Mouse (Mus musculus): Measurements from ENCODE around the gene Fbxw8. TPM values are rescaled to one million over a fixed set of nuclear protein-coding genes. Genes with fewer than 3 reads are reported as not detected.

Gene Fbxw8
- polyA plus RNA-seq, 1 experiment from 2014 or later: 44.5 TPM

DNA sequence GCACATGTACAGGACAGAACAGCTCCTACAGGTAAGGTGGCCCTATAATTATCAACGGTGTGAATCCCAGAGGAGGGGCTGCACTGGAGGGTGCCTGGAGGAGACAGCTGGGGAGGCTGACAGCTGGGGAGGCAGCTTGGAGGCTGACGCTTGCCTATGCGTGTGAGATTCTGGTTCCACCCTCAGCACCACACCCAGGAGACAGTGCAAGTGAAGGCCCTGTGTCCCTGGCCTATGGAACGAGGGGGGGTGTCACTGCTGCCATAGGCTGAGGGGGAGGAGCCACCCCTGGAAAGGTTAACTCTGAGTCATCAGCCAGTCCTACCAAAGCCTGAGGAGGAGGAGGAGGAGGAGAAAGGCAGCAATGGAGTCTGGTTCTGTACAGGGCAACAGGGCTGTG, 87.7 kb downstream of the Fbxw8 start:
- no peak for ATAC-seq (ENCODE audit: insufficient number of reproducible peaks, insufficient read depth, low FRiP score, low TSS enrichment)
- 81% methylated on average over 4 of the region's 4 CpGs for WGBS

DNA sequence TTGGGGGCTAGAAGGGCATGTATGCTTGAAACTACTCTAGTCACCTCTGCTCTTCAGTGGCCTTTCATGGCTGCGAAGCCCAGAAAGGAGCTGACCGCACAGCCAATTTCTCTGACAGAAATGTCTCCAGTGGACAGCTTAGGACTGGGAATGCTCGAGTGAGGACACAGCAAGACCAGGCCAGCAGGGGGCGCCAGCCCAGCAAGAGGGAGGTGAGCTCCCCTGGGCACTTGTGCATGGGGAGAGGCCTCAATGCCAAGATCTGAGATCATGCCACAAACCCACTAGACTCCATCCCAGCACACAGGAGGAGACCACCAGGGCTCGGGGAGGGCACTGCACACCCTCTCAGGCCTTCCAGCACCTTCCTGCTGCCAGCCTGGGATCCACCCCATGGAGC, 88.4 kb downstream of the Fbxw8 start:
- Histone ChIP-seq H3K27me3 (no peaks in the 10 kb centered on the region), H3K4me2 (replicated peaks) (no peak overlapping the region), H3K36me3 (peaks cover 61% of the 10 kb centered on the region), H3K9ac (no peak overlapping the region), H3K4me1 (no peaks in the 10 kb centered on the region), H3K9me3 (no peaks in the 10 kb centered on the region), H3K27ac (no peak overlapping the region), H3K4me3 (no peak overlapping the region)
- ATAC-seq (ENCODE audit: insufficient number of reproducible peaks, insufficient read depth, low FRiP score, low TSS enrichment): no peak
- WGBS: 64% methylated on average over 5 of the region's 5 CpGs

More for the DNA sequence above, 87.7 kb downstream of the Fbxw8 start:
- Histone ChIP-seq H3K4me1 (no peaks in the 10 kb centered on the region), H3K36me3 (peaks cover 64% of the 10 kb centered on the region), H3K27ac (no peak overlapping the region), H3K9me3 (no peaks in the 10 kb centered on the region), H3K4me2 (replicated peaks) (no peak overlapping the region), H3K27me3 (no peaks in the 10 kb centered on the region), H3K4me3 (no peak overlapping the region), H3K9ac (no peak overlapping the region)

GRCm38 (mm10) chr5:118065516-118066255, 89.6 kb downstream of the Fbxw8 start:
- H3K4me3 ChIP-seq: no peak overlapping the region
- H3K27ac ChIP-seq: no peak overlapping the region
- H3K36me3 ChIP-seq: peaks cover 56% of the 10 kb centered on the region
- H3K4me1 ChIP-seq: no peaks in the 10 kb centered on the region
- 92% methylated on average over 19 of the region's 19 CpGs for WGBS
- no peaks in the 10 kb centered on the region for H3K9me3 ChIP-seq
- no peak overlapping the region for H3K4me2 ChIP-seq (replicated peaks)
- no peak for ATAC-seq (ENCODE audit: insufficient number of reproducible peaks, insufficient read depth, low FRiP score, low TSS enrichment)
- no peaks in the 10 kb centered on the region for H3K27me3 ChIP-seq
- H3K9ac ChIP-seq: no peak overlapping the region

GRCm38 (mm10) chr5:118064284-118064901, 90.9 kb downstream of the Fbxw8 start:
- Histone ChIP-seq H3K27ac (0 out of 2 replicates have a peak overlapping the region, but pooled peaks have one; percentile 26), H3K4me1 (no peaks in the 10 kb centered on the region), H3K36me3 (peaks cover 45% of the 10 kb centered on the region), H3K27me3 (no peaks in the 10 kb centered on the region), H3K4me3 (no peak overlapping the region), H3K4me2 (replicated peaks) (no peak overlapping the region), H3K9me3 (no peaks in the 10 kb centered on the region), H3K9ac (no peak overlapping the region)
- no peak for ATAC-seq (ENCODE audit: insufficient number of reproducible peaks, insufficient read depth, low FRiP score, low TSS enrichment)
- WGBS: 54% methylated on average over 10 of the region's 10 CpGs

DNA sequence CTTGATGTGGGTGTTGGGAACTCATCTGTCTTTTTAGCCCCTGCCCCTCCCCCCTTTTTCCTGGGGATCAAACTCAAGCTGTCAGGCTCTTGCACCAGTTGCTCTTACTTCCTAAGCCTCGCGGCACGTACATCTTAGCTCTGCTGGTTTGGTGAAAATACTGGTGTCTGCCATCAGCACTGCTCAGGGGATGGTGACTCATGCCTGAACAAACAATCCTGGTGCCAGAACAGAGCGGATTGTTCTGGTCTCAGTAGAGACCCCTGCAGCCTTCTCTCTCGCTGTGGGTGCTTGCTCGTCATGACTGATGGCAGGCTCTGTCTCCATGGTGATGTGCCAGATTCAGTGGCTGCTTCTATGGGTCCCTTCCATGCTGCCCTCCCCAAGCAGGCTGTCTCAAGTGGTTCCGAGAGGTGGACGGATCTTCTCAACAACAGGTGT, 92.1 kb downstream of the Fbxw8 start:
- no peak overlapping the region for H3K4me2 ChIP-seq (replicated peaks)
- H3K9me3 ChIP-seq: no peaks in the 10 kb centered on the region
- no peak overlapping the region for H3K9ac ChIP-seq
- H3K4me3 ChIP-seq: no peak overlapping the region
- no peak overlapping the region for H3K27ac ChIP-seq
- 90% methylated on average over 8 of the region's 8 CpGs for WGBS
- H3K4me1 ChIP-seq: no peaks in the 10 kb centered on the region
- no peaks in the 10 kb centered on the region for H3K27me3 ChIP-seq
- ATAC-seq (ENCODE audit: insufficient number of reproducible peaks, insufficient read depth, low FRiP score, low TSS enrichment): no peak
- peaks cover 33% of the 10 kb centered on the region for H3K36me3 ChIP-seq

GRCm38 (mm10) chr5:118061391-118061790, 93.9 kb downstream of the Fbxw8 start:
- Histone ChIP-seq H3K4me1 (0 out of 2 replicates have a peak, but pooled peaks cover 10% of the 10 kb centered on the region), H3K27me3 (no peaks in the 10 kb centered on the region), H3K9me3 (no peaks in the 10 kb centered on the region), H3K9ac (no peak overlapping the region), H3K27ac (no peak overlapping the region), H3K36me3 (peaks cover 17% of the 10 kb centered on the region), H3K4me2 (replicated peaks) (no peak overlapping the region), H3K4me3 (no peak overlapping the region)
- no peak for ATAC-seq (ENCODE audit: insufficient number of reproducible peaks, insufficient read depth, low FRiP score, low TSS enrichment)
- WGBS: 93% methylated on average over 18 of the region's 18 CpGs

DNA sequence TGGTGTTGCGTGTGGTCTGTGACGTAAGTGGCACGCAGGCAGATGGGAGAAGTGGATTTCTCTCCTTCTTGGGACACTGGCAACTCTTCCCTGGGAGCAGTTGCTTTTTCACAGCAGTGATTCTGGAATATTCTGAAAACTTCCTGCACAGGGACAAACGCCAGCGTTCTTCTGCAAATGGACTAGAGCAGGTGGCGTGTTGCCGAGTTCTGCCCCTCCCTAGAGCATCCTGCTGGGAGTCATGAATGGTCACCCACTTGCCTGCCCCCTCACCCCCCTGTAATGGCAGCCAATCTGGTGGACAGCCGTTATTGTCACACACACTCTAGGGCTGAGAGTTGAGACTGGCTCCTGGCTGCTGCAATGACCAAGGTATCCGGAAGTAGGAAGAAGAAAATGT, 95.6 kb downstream of the Fbxw8 start:
- Histone ChIP-seq H3K9me3 (no peaks in the 10 kb centered on the region), H3K36me3 (peaks cover 2% of the 10 kb centered on the region), H3K4me1 (0 out of 2 replicates have a peak, but pooled peaks cover 10% of the 10 kb centered on the region), H3K9ac (no peak overlapping the region), H3K4me3 (no peak overlapping the region), H3K27ac (no peak overlapping the region), H3K27me3 (no peaks in the 10 kb centered on the region), H3K4me2 (replicated peaks) (no peak overlapping the region)
- WGBS: 86% methylated on average over 9 of the region's 9 CpGs
- ATAC-seq (ENCODE audit: insufficient number of reproducible peaks, insufficient read depth, low FRiP score, low TSS enrichment): no peak

GRCm38 (mm10) chr5:118058858-118059257, 96.4 kb downstream of the Fbxw8 start:
- Histone ChIP-seq H3K9me3 (no peaks in the 10 kb centered on the region), H3K27ac (no peak overlapping the region), H3K4me3 (no peak overlapping the region), H3K9ac (no peak overlapping the region), H3K4me1 (0 out of 2 replicates have a peak, but pooled peaks cover 10% of the 10 kb centered on the region), H3K4me2 (replicated peaks) (no peak overlapping the region), H3K27me3 (no peaks in the 10 kb centered on the region), H3K36me3 (no peaks in the 10 kb centered on the region)
- ATAC-seq (ENCODE audit: insufficient number of reproducible peaks, insufficient read depth, low FRiP score, low TSS enrichment): no peak
- 89% methylated on average over 10 of the region's 10 CpGs for WGBS

DNA sequence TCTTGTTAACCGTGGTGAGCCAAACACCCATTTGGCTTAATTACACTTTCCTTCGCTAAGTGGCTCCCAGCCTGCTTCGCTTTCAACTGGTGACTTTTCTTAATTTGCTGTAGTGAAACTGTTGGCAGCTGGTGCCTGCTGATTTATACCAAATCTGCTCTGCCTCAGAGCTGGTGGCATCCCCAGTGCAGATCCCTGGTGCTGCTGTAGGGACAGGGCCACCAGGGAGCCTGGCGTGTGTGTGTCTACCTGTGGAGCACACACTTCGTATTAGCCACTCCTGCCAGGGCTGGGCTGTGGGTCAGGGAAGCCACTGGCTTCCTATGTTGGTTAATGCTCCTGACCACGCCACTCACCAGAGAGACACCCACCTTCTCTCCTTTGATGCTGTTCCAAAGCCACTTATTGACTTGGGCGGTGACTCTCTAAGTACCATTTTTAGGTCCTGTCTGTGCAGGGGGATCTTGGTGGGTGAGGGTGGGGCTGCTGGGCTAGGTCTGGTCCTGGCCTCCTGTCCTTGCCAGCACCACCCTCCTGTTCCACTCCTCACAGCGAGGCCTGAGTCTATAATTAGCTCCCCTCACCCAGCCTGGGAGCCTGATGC, 97.7 kb downstream of the Fbxw8 start:
- Histone ChIP-seq H3K9ac (no peak overlapping the region), H3K4me3 (no peak overlapping the region), H3K9me3 (no peaks in the 10 kb centered on the region), H3K36me3 (no peaks in the 10 kb centered on the region), H3K4me2 (replicated peaks) (no peak overlapping the region), H3K4me1 (0 out of 2 replicates have a peak, but pooled peaks cover 10% of the 10 kb centered on the region), H3K27ac (no peak overlapping the region), H3K27me3 (no peaks in the 10 kb centered on the region)
- no peak for ATAC-seq (ENCODE audit: insufficient number of reproducible peaks, insufficient read depth, low FRiP score, low TSS enrichment)
- 40% methylated on average over 8 of the region's 8 CpGs for WGBS

DNA sequence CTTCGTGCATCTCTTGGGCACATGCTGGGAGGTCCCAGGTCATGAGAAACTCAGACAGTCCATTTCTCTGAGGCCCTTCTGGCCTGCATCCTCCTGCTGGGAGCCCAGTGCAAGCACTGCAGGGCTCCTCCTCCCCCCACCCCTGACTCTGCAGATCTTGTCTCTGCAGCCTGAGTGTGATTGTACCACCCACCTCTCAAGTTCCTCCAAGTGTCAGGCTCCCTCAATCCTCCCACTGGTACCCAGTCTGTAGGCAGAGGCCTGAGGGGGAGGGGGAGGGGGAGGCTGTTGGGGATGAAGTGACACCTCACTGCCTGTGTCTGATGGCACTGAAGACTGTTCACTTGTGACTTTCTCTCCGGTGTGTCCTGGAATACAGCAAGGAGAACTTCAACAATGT, 102.1 kb downstream of the Fbxw8 start:
- Histone ChIP-seq H3K36me3 (no peaks in the 10 kb centered on the region), H3K4me3 (no peak overlapping the region), H3K9ac (no peak overlapping the region), H3K4me2 (replicated peaks) (no peak overlapping the region), H3K27ac (no peak overlapping the region), H3K4me1 (0 out of 2 replicates have a peak, but pooled peaks cover 10% of the 10 kb centered on the region), H3K27me3 (no peaks in the 10 kb centered on the region), H3K9me3 (no peaks in the 10 kb centered on the region)
- ATAC-seq (ENCODE audit: insufficient number of reproducible peaks, insufficient read depth, low FRiP score, low TSS enrichment): no peak
- 94% methylated on average over 2 of the region's 2 CpGs for WGBS

- no peak overlapping the region for H3K4me2 ChIP-seq (replicated peaks)
- no peak overlapping the region for H3K27ac ChIP-seq
- 0 out of 2 replicates have a peak, but pooled peaks cover 2% of the 10 kb centered on the region for H3K4me1 ChIP-seq
- no peak overlapping the region for H3K4me3 ChIP-seq
- H3K9me3 ChIP-seq: no peaks in the 10 kb centered on the region
- H3K27me3 ChIP-seq: no peaks in the 10 kb centered on the region
- no peak for ATAC-seq (ENCODE audit: insufficient number of reproducible peaks, insufficient read depth, low FRiP score, low TSS enrichment)
- H3K36me3 ChIP-seq: no peaks in the 10 kb centered on the region
- no peak overlapping the region for H3K9ac ChIP-seq
- 81% methylated on average over 8 of the region's 8 CpGs for WGBS
These were observed 103.1 kb downstream of the Fbxw8 start for GRCm38 (mm10) chr5:118051981-118052662.

Data from embryonic facial prominence, embryonic 12.5 days (tissue).